In the genomic region with DNA sequence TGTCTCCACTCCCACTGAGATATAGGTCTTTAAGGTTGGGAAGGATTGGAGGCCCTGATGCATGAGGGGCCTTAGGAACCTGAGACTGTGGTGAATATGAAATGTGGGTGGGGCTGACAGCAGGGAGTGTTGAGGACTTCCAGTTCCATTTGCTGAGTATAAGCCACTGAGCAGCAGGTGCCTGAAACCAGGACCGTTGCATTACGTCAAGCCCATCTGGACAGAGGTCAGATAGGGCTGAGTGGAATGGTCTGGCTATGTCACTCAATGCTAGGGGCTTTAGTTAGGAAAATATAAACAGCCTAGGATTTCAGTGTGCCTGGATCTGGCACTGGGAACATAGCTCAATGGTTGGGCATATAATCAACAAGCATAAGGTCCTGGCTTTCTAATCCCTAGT, we compare ENCODE assay signal across 1 mouse cellular context.
TF ChIP-seq lines count a peak whose summit lies in the region.

No protein-coding gene starts in this region.

TF ChIP-seq in MEL, 35 proteins besides CTCF, POLR2A, EP300 and RAD21 (continued from another document):
- no peak for TF ChIP-seq MYC (IDR thresholded peaks at IDR 0.05; ENCODE audit: low read depth, low read length)
- no peak for TF ChIP-seq ZKSCAN1 (IDR thresholded peaks at IDR 0.05; ENCODE audit: low read depth, low read length)
- no peak for TF ChIP-seq ZC3H11A (IDR thresholded peaks at IDR 0.05; ENCODE audit: low read depth, low read length)
- TF ChIP-seq NELFE (IDR thresholded peaks at IDR 0.05; ENCODE audit: low read depth, low read length) = no peak
- TF ChIP-seq MEF2A (IDR thresholded peaks at IDR 0.05; ENCODE audit: extremely low read depth, insufficient replicate concordance, low read depth, low read length, poor library complexity, severe bottlenecking) = no peak
- TF ChIP-seq UBTF (IDR thresholded peaks at IDR 0.05; ENCODE audit: borderline replicate concordance, insufficient read depth, low read depth, low read length) = no peak
